Mouse (Mus musculus): ENCODE measurements around the gene Etv6.

Etv6 gene

GRCm38 (mm10) chr6:134218441-134218840 lies 182.9 kb downstream of the Etv6 start:
- no peak for DNase-seq

- DNase-seq, result no peak
Measured at GRCm38 (mm10) chr6:134219358-134219757, 183.9 kb downstream of the Etv6 start.

GRCm38 (mm10) chr6:134220209-134220777 lies 184.8 kb downstream of the Etv6 start:
- DNase-seq, result no peak

- DNase-seq, result no peak
Measured at GRCm38 (mm10) chr6:134222248-134222929, 186.9 kb downstream of the Etv6 start.

GRCm38 (mm10) chr6:134225564-134225963 lies 190.1 kb downstream of the Etv6 start:
- no peak for DNase-seq

GRCm38 (mm10) chr6:134226349-134227169 lies 191.1 kb downstream of the Etv6 start:
- no peak for DNase-seq

- DNase-seq, result no peak
Measured at GRCm38 (mm10) chr6:134236311-134236710, 200.8 kb downstream of the Etv6 start.

GRCm38 (mm10) chr6:134238455-134238854 lies 203.0 kb downstream of the Etv6 start:
- DNase-seq, result no peak

GRCm38 (mm10) chr6:134240988-134241387 lies 205.5 kb downstream of the Etv6 start:
- no peak for DNase-seq

- DNase-seq, result no peak
Measured at GRCm38 (mm10) chr6:134243119-134243518, 207.6 kb downstream of the Etv6 start.

GRCm38 (mm10) chr6:134243546-134243945 lies 208.0 kb downstream of the Etv6 start:
- no peak for DNase-seq

GRCm38 (mm10) chr6:134244071-134244470 lies 208.6 kb downstream of the Etv6 start:
- DNase-seq, result no peak

- DNase-seq, result no peak
Measured at GRCm38 (mm10) chr6:134246109-134246508, 210.6 kb downstream of the Etv6 start.

- DNase-seq, result no peak
Measured at GRCm38 (mm10) chr6:134247324-134247723, 211.8 kb downstream of the Etv6 start.

GRCm38 (mm10) chr6:134248720-134249119 lies 213.2 kb downstream of the Etv6 start:
- no peak for DNase-seq

GRCm38 (mm10) chr6:134250764-134251163 lies 215.3 kb downstream of the Etv6 start:
- DNase-seq, result no peak

- no peak for DNase-seq
Measured at GRCm38 (mm10) chr6:134251364-134251763, 215.9 kb downstream of the Etv6 start.

GRCm38 (mm10) chr6:134252081-134252755 lies 216.7 kb downstream of the Etv6 start:
- no peak for DNase-seq

- no peak for DNase-seq
Measured at GRCm38 (mm10) chr6:134256369-134256768, 220.9 kb downstream of the Etv6 start.

- no peak for DNase-seq
Measured at GRCm38 (mm10) chr6:134259913-134260312, 224.4 kb downstream of the Etv6 start.

- DNase-seq, result no peak
Measured at GRCm38 (mm10) chr6:134261904-134262303, 226.4 kb downstream of the Etv6 start.

GRCm38 (mm10) chr6:134262383-134262782 lies 226.9 kb downstream of the Etv6 start:
- DNase-seq, result no peak

GRCm38 (mm10) chr6:134262911-134263607 lies 227.6 kb downstream of the Etv6 start:
- no peak for DNase-seq
